Mouse (Mus musculus) hindbrain, embryonic 14.5 days (tissue): Measurements from ENCODE around the gene Ttc27. TPM values are rescaled to one million over a fixed set of nuclear protein-coding genes. Genes with fewer than 3 reads are reported as not detected.

Source experiments
- ATAC-seq: fragments of 200-750 bp; cut with Nextera tagmentation; 2 replicates; pipeline ENCODE4 v1.8.0; 2017; ENCODE audit warnings: moderate number of reproducible peaks, mild to moderate bottlenecking, moderate TSS enrichment, moderate library complexity; ENCODE audit not compliant: low FRiP score
- DNase-seq: peaks from one replicate; pipeline ENCODE4 v3.0.0-alpha.2; 2015; ENCODE audit warnings: low spot score
- H3K27ac ChIP-seq: fragments of 300-500 bp; sonication (generic); 2 replicates; pipeline ENCODE4 v1.5.1; 2014; ENCODE audit warnings: mild to moderate bottlenecking, moderate library complexity
- H3K27me3 ChIP-seq: fragments of 300-500 bp; sonication (generic); 2 replicates; pipeline ENCODE4 v1.6.1; 2014; ENCODE audit warnings: mild to moderate bottlenecking, low read length, mixed read lengths; ENCODE audit not compliant: control insufficient read depth, insufficient read depth
- H3K36me3 ChIP-seq: fragments of 300-500 bp; sonication (generic); replicated peaks from 2 replicates; pipeline ENCODE4 v1.6.1; 2014; ENCODE audit not compliant: control insufficient read depth, insufficient read depth
- H3K4me1 ChIP-seq: fragments of 300-500 bp; sonication (generic); replicated peaks from 2 replicates; pipeline ENCODE4 v1.6.1; 2014; ENCODE audit warnings: antibody characterized with exemption, low read length, mixed read lengths; ENCODE audit not compliant: control insufficient read depth, insufficient read depth
- H3K4me2 ChIP-seq: fragments of 300-500 bp; sonication (generic); replicated peaks from 2 replicates; pipeline ENCODE4 v1.6.1; 2014; ENCODE audit warnings: mild to moderate bottlenecking, moderate library complexity
- H3K4me3 ChIP-seq: fragments of 300-500 bp; sonication (generic); replicated peaks from 2 replicates; pipeline ENCODE4 v1.5.1; 2014; ENCODE audit warnings: mild to moderate bottlenecking, low read length
- H3K9ac ChIP-seq: fragments of 300-500 bp; sonication (generic); 2 replicates; pipeline ENCODE4 v1.6.1; 2014
- H3K9me3 ChIP-seq: fragments of 300-500 bp; sonication (generic); 2 replicates; pipeline ENCODE4 v1.6.1; 2016; ENCODE audit warnings: low read length; ENCODE audit not compliant: control insufficient read depth
- WGBS: fragments of 180-500 bp; shearing (Covaris S2); extraction: QIAGEN DNeasy Blood & Tissue Kit; methylation state at CpG from one replicate; pipeline ENCODE4 v1.1.7; 2014; 5-methylcytosine and 5-hydroxymethylcytosine counted together
- polyA plus RNA-seq: library from polyadenylated mRNA; unstranded; fragments of >200 nt; fragmentation: Nextera tagmentation; extraction: Ambion mirVana; gene quantifications from 2 replicates; pipeline ENCODE4 v1.2.1, GENCODE M21; 2014

Ttc27 gene
- polyA plus RNA-seq, 1 experiment from 2014 or later, result 21.2 TPM

- Histone ChIP-seq H3K27ac (no peak overlapping the region), H3K9ac (no peak overlapping the region), H3K36me3 (peaks cover 21% of the 10 kb centered on the region), H3K27me3 (no peaks in the 10 kb centered on the region), H3K4me3 (no peak overlapping the region), H3K4me1 (no peaks in the 10 kb centered on the region), H3K9me3 (no peaks in the 10 kb centered on the region), H3K4me2 (no peak overlapping the region)
- ATAC-seq, result no peak
- WGBS, result 92% methylated on average over 11 of the region's 11 CpGs
- DNase-seq, result no peak
Observed at GRCm38 (mm10) chr17:74735392-74735791, 17.9 kb downstream of the Ttc27 start.

GRCm38 (mm10) chr17:74749659-74750058 lies 32.1 kb downstream of the Ttc27 start:
- H3K9ac ChIP-seq, result no peak overlapping the region
- no peaks in the 10 kb centered on the region for H3K27me3 ChIP-seq
- H3K9me3 ChIP-seq, result no peaks in the 10 kb centered on the region
- WGBS, result 81% methylated on average over 1 of the region's 1 CpGs
- H3K4me2 ChIP-seq, result no peak overlapping the region
- DNase-seq (no peak), ATAC-seq (no peak)
- no peak overlapping the region for H3K4me3 ChIP-seq
- no peak overlapping the region for H3K27ac ChIP-seq
- 0 out of 2 replicates have a peak, but pooled peaks cover 5% of the 10 kb centered on the region for H3K36me3 ChIP-seq
- no peaks in the 10 kb centered on the region for H3K4me1 ChIP-seq

- H3K9ac ChIP-seq, result no peak overlapping the region
- no peak overlapping the region for H3K27ac ChIP-seq
- no peak overlapping the region for H3K4me3 ChIP-seq
- WGBS, result 91% methylated on average over 4 of the region's 4 CpGs
- H3K4me2 ChIP-seq, result no peak overlapping the region
- ATAC-seq (no peak), DNase-seq (no peak)
- no peaks in the 10 kb centered on the region for H3K27me3 ChIP-seq
- no peaks in the 10 kb centered on the region for H3K4me1 ChIP-seq
- H3K36me3 ChIP-seq, result 0 out of 2 replicates have a peak, but pooled peaks cover under 1% of the 10 kb centered on the region
- H3K9me3 ChIP-seq, result no peaks in the 10 kb centered on the region
Observed at GRCm38 (mm10) chr17:74751026-74751425, 33.5 kb downstream of the Ttc27 start.

GRCm38 (mm10) chr17:74752906-74753627 lies 35.5 kb downstream of the Ttc27 start:
- Histone ChIP-seq H3K9ac (no peak overlapping the region), H3K27ac (no peak overlapping the region)
- 89% methylated on average over 8 of the region's 8 CpGs for WGBS

GRCm38 (mm10) chr17:74753628-74754104 lies 36.1 kb downstream of the Ttc27 start:
- Histone ChIP-seq H3K9ac (no peak overlapping the region), H3K4me1 (no peaks in the 10 kb centered on the region), H3K4me3 (no peak overlapping the region), H3K27me3 (no peaks in the 10 kb centered on the region), H3K27ac (no peak overlapping the region), H3K36me3 (0 out of 2 replicates have a peak, but pooled peaks cover 4% of the 10 kb centered on the region), H3K9me3 (no peaks in the 10 kb centered on the region), H3K4me2 (no peak overlapping the region)
- DNase-seq (no peak), ATAC-seq (no peak)
- 82% methylated on average over 5 of the region's 5 CpGs for WGBS

More at GRCm38 (mm10) chr17:74752906-74753627, 35.5 kb downstream of the Ttc27 start:
- Histone ChIP-seq H3K4me1 (no peaks in the 10 kb centered on the region), H3K36me3 (no peaks in the 10 kb centered on the region), H3K9me3 (no peaks in the 10 kb centered on the region), H3K4me2 (no peak overlapping the region), H3K4me3 (no peak overlapping the region), H3K27me3 (no peaks in the 10 kb centered on the region)
- no peak for DNase-seq
- ATAC-seq, result no peak

- ATAC-seq (no peak), DNase-seq (no peak)
- Histone ChIP-seq H3K36me3 (0 out of 2 replicates have a peak, but pooled peaks cover 5% of the 10 kb centered on the region), H3K9ac (no peak overlapping the region), H3K9me3 (no peaks in the 10 kb centered on the region), H3K27ac (no peak overlapping the region), H3K4me1 (no peaks in the 10 kb centered on the region), H3K4me3 (no peak overlapping the region), H3K27me3 (no peaks in the 10 kb centered on the region), H3K4me2 (no peak overlapping the region)
- 93% methylated on average over 11 of the region's 11 CpGs for WGBS
Observed at GRCm38 (mm10) chr17:74754369-74755118, 37.0 kb downstream of the Ttc27 start.

- Histone ChIP-seq H3K9ac (no peak overlapping the region), H3K9me3 (no peaks in the 10 kb centered on the region), H3K36me3 (no peaks in the 10 kb centered on the region), H3K4me1 (no peaks in the 10 kb centered on the region), H3K27me3 (no peaks in the 10 kb centered on the region), H3K4me3 (no peak overlapping the region), H3K4me2 (no peak overlapping the region), H3K27ac (no peak overlapping the region)
- ATAC-seq, result no peak
- 85% methylated on average over 9 of the region's 9 CpGs for WGBS
- DNase-seq, result no peak
Observed at GRCm38 (mm10) chr17:74769390-74769811, 51.9 kb downstream of the Ttc27 start.

- Histone ChIP-seq H3K9me3 (no peaks in the 10 kb centered on the region), H3K27ac (no peak overlapping the region), H3K27me3 (no peaks in the 10 kb centered on the region), H3K4me1 (no peaks in the 10 kb centered on the region), H3K36me3 (no peaks in the 10 kb centered on the region), H3K4me3 (no peak overlapping the region), H3K4me2 (no peak overlapping the region), H3K9ac (no peak overlapping the region)
- WGBS, result 94% methylated on average over 4 of the region's 4 CpGs
- no peak for ATAC-seq
- DNase-seq, result no peak
Observed at GRCm38 (mm10) chr17:74772364-74772763, 54.8 kb downstream of the Ttc27 start.

GRCm38 (mm10) chr17:74773556-74773955 lies 56.0 kb downstream of the Ttc27 start:
- no peak overlapping the region for H3K27ac ChIP-seq
- H3K27me3 ChIP-seq, result no peaks in the 10 kb centered on the region
- DNase-seq (no peak), ATAC-seq (no peak)
- H3K4me3 ChIP-seq, result no peak overlapping the region
- no peak overlapping the region for H3K4me2 ChIP-seq
- no peaks in the 10 kb centered on the region for H3K4me1 ChIP-seq
- H3K36me3 ChIP-seq, result no peaks in the 10 kb centered on the region
- no peaks in the 10 kb centered on the region for H3K9me3 ChIP-seq
- H3K9ac ChIP-seq, result no peak overlapping the region
- WGBS, result 29% methylated on average over 5 of the region's 5 CpGs
